Mouse (Mus musculus): ENCODE data around the gene Abca16. TPM values are rescaled to one million over a fixed set of nuclear protein-coding genes. Genes with fewer than 3 reads are reported as not detected.

The Abca16 gene
- polyA plus RNA-seq (2012): not detected in 2 replicates

DNA sequence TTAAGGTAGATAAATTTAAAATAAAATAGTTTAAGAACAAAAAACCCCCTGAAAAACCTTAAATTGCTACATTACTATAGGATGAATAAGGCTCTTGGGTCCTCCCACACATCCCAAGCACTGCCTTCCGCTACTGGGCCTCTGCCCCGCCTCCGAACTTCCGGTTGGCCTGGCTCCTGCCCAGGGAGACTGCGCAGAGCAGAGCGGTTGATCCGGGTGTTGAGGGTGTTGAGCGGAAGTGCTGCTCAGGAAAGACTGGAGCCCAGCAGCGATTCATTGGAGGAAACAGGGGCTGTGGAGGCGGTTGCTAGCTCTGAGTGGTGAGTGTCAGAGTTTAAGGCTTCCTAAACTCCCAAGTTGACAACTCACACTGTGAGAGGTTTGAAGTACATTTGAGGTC lies at the start of gene Abca16:
Abca16 (plus strand) TSS at position 201 of the 400 bp plus-strand sequence.

Other genes starting within 250 kb of the Abca16 start
- not detected in 2 replicates for gene Anks4b, start 235.8 kb upstream of the Abca16 start, polyA plus RNA-seq (2012)
- gene Crym, start 207.5 kb upstream of the Abca16 start, polyA plus RNA-seq (2012): not detected in 2 replicates
- gene Abca14, start 205.7 kb upstream of the Abca16 start, polyA plus RNA-seq (2012): not detected in 2 replicates
- not detected in 2 replicates for gene Abca15, start 81.0 kb upstream of the Abca16 start, polyA plus RNA-seq (2012)
- gene Uqcrc2, start 225.5 kb downstream of the Abca16 start, polyA plus RNA-seq (2012): 8.3 and 8.6 TPM in 2 replicates

Measured in megakaryocyte-erythroid progenitor cell, adult 5 weeks (primary cell).